Mouse (Mus musculus): ENCODE results near the gene Gigyf2. TPM values are rescaled to one million over a fixed set of nuclear protein-coding genes. Genes with fewer than 3 reads are reported as not detected.

The Gigyf2 gene
- total RNA-seq (2023) = 10 to 100 TPM; 63.9 to 65.2 TPM

DNA sequence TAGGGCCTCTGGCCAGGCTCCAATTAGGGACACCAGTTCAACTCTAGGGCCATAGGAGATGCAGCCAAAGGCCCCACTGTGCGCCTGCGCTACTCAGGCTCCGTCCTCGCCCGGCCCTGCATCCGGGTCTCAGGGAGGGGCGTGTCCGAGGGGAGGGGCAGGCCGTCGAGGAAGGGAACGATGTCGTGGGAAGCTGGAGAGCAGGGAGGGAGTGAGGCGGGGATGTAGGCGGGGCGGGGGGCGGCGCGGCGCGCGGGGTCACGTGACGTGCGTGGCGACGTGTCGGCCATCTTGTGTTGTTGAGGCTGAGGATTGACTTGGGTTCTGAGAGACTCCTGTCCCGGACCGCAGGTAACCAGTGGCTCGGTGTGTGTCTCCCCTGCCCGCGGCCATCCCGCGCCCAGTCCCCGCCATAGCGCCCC is at the start of gene Gigyf2:
Gene Gigyf2, plus strand, starts transcription at position 257 of the 422 bp plus-strand sequence.

DNA sequence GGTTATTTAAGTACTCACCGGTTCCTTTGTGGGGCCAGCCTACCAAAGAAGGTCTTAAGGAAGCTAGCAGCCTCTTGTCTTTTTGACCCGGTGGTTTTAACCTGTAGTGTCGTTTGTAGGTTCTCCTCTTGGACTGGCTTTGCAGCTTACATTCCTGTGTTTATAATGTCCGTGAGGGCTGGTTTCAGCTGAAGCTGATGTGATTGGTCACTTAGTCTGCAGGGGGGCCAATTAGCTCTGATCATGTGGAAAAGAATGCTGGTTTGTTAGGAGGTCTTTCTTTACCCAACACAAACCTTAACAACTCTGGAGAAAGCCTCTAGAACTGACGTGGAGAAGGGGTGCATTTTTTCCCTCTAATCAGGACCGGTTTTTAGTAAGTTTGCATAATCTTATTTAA is 67.8 kb downstream of the Gigyf2 start, which contains the start of gene Kcnj13:
Gene Kcnj13, minus strand, starts transcription at position 136 of the 400 bp plus-strand sequence.

DNA sequence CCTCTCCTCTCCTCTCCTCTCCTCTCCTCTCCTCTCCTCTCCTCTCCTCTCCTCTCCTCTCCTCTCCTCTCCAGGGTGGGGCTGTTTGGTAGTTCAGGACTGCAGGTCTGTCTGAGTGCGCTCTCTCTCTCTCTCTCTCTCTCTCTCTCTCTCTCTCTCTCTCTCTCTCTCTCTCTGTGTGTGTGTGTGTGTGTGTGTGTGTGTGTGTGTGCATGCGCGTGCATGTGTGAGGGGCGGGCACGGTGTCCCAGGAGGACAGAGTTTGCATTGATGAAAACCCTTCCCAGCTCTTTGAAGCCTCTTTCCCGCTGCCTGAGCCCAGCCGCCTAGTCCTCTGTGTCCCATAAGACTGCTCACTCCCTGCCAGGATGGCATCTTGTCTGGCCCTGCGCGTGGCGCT is 143.2 kb downstream of the Gigyf2 start, which contains the start of gene Snorc:
Gene Snorc, plus strand, starts transcription at position 301 of the 400 bp plus-strand sequence.

Other genes with a start within 250 kb of the Gigyf2 start
- gene Alppl2, start 237.1 kb upstream of the Gigyf2 start, total RNA-seq (2023) = not detected
- not detected for gene Alpi, start 225.4 kb upstream of the Gigyf2 start, total RNA-seq (2023)
- not detected for gene Akp3, start 202.0 kb upstream of the Gigyf2 start, total RNA-seq (2023)
- not detected for gene Ecel1, start 170.5 kb upstream of the Gigyf2 start, total RNA-seq (2023)
- not detected for gene Prss56, start 143.7 kb upstream of the Gigyf2 start, total RNA-seq (2023)
- not detected for gene Chrnd, start 136.4 kb upstream of the Gigyf2 start, total RNA-seq (2023)
- gene Chrng, start 122.3 kb upstream of the Gigyf2 start, total RNA-seq (2023) = not detected
- 10 to 100 TPM; 61.6 to 73.4 TPM for gene Eif4e2, start 113.1 kb upstream of the Gigyf2 start, total RNA-seq (2023)
- under 1 TPM in 1 of 2 experiments, not detected in 1; 0.27 TPM for gene Efhd1, start 62.6 kb upstream of the Gigyf2 start, total RNA-seq (2023)
- not detected for gene Kcnj13, start 67.7 kb downstream of the Gigyf2 start, total RNA-seq (2023)
- gene Snorc, start 143.3 kb downstream of the Gigyf2 start, total RNA-seq (2023) = not detected
- gene Neu2, start 182.9 kb downstream of the Gigyf2 start, total RNA-seq (2023) = not detected
- not detected for gene Ngef, start 246.9 kb downstream of the Gigyf2 start, total RNA-seq (2023)

Measured in neutrophil, adult 59 days (primary cell).